Mouse (Mus musculus) megakaryocyte, embryonic 14.5 days (primary cell): ENCODE data around the gene Mettl27.

Experiments used
- FLI1 ChIP-seq: IDR thresholded peaks from 2 replicates; pipeline ENCODE4 v1.6.1; 2012; ENCODE audit warnings: low read length, inconsistent platforms, mixed read lengths
- GATA1 ChIP-seq: IDR thresholded peaks from 3 replicates; pipeline ENCODE4 v1.6.1; 2012; ENCODE audit warnings: mixed read lengths, low read length, inconsistent platforms, borderline replicate concordance

DNA sequence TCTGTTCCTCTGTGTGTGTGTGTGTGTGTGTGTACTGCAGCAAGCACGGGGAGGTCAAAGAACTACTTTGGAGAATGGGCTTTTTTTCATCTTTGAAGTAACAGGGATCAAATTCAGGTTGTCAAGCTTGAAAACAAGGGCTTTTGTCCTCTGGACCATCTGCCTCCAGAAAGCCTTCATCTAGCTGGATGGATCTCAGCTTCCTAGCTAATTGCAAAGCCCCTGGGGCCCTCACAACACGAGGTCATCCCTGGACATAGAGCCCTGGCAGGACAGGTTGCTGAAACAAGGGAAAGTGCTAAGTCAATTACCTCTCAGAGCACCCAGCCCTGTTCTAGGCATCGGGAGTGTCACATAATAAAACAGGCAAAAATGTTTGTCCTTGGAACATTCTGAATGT, 51.6 kb downstream of the Mettl27 start:
- no peak for TF ChIP-seq FLI1
- TF ChIP-seq GATA1: no peak
